Mouse (Mus musculus) lung, postnatal 0 days (tissue): ENCODE measurements around the gene Mtln.

Source experiments
- CTCF ChIP-seq: IDR thresholded peaks from 2 replicates; pipeline ENCODE4 v1.5.1; 2016; ENCODE audit warnings: antibody characterized with exemption, mild to moderate bottlenecking
- EP300 ChIP-seq: IDR thresholded peaks from 2 replicates; pipeline ENCODE4 v1.6.1; 2016; ENCODE audit warnings: antibody characterized with exemption, mild to moderate bottlenecking, control low read depth

DNA sequence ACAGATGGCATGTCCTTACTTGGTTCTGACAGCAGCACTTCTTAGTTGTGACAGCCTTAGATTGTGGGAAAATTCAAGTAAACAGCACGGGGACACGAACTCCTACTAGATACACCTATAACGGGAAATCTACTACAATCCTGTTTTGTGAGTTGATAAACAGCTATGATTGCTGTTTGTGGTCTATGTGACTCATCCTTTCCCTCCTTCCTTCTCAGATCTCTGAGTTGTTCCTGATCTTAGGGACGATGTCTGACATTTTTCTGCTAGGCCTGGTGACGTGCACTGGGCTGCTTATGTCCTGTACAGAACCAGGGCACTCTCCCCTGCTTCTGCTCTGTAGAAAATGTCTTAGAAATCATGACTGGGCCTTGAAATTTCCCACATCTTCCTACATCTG is 30.7 kb downstream of the Mtln start:
- no peak for TF ChIP-seq CTCF
- no peak for TF ChIP-seq EP300
